Mouse (Mus musculus) spleen, adult 2 months (tissue): ENCODE measurements around the gene Kalrn. TPM values are rescaled to one million over a fixed set of nuclear protein-coding genes. Genes with fewer than 3 reads are reported as not detected.

Source experiments
- DNase-seq, 2 experiments: peaks; one replicate each; pipeline versions ENCODE4 v3.0.0 to v3.0.0-alpha.2; 2012 to 2021; ENCODE audit warnings: low spot score in 2 of 2, low read depth in 1 of 2
- H3K27ac ChIP-seq: fragments of 200-500 bp; 2 replicates; pipeline ENCODE4 v1.5.1; 2012; ENCODE audit warnings: low read length, inconsistent platforms; ENCODE audit not compliant: insufficient read depth
- H3K27me3 ChIP-seq: fragments of 200-500 bp; 2 replicates; pipeline ENCODE4 v1.6.1; 2012; ENCODE audit warnings: mild to moderate bottlenecking, moderate library complexity, low read length, inconsistent platforms; ENCODE audit not compliant: control insufficient read depth, insufficient read depth
- H3K36me3 ChIP-seq: fragments of 200-500 bp; 2 replicates; pipeline ENCODE4 v1.6.1; 2012; ENCODE audit warnings: mild to moderate bottlenecking, low read length, inconsistent platforms; ENCODE audit not compliant: control insufficient read depth, insufficient read depth
- H3K4me1 ChIP-seq: fragments of 200-500 bp; 2 replicates; pipeline ENCODE4 v1.6.1; 2011; ENCODE audit warnings: inconsistent platforms; ENCODE audit not compliant: control insufficient read depth, insufficient read depth, insufficient read length
- H3K4me3 ChIP-seq: fragments of 200-500 bp; 2 replicates; pipeline ENCODE4 v1.5.1; 2011; ENCODE audit warnings: mild to moderate bottlenecking, inconsistent platforms; ENCODE audit not compliant: insufficient read depth, insufficient read length; ENCODE audit errors: extremely low read depth
- CTCF ChIP-seq: fragments of 200-500 bp; IDR thresholded peaks from 2 replicates; pipeline ENCODE4 v1.5.1; 2011; ENCODE audit warnings: mild to moderate bottlenecking, inconsistent platforms; ENCODE audit not compliant: insufficient read depth, insufficient read length, insufficient replicate concordance; ENCODE audit errors: extremely low read depth
- POLR2A ChIP-seq: fragments of 200-500 bp; IDR thresholded peaks from 2 replicates; pipeline ENCODE4 v1.6.1; 2011; ENCODE audit warnings: low read depth, low read length, inconsistent platforms
- WGBS: fragments of 180-500 bp; shearing (Covaris S2); methylation state at CpG from one replicate; pipeline ENCODE4 v1.1.7; 2018; 5-methylcytosine and 5-hydroxymethylcytosine counted together
- polyA plus RNA-seq: library from polyadenylated mRNA; depleted of rRNA; stranded (reverse); fragments of >200 nt; gene quantifications from 2 replicates; pipeline ENCODE4 v1.2.3, GENCODE M21; 2012

The Kalrn gene
- polyA plus RNA-seq, 1 experiment: 7.6 TPM

- no peak for DNase-seq
- no peaks in the 10 kb centered on the region for H3K27me3 ChIP-seq
- H3K4me3 ChIP-seq: no peak overlapping the region
- H3K27ac ChIP-seq: no peak overlapping the region
- 74% methylated on average over 3 of the region's 3 CpGs for WGBS
- TF ChIP-seq CTCF: no peak
- no peak for TF ChIP-seq POLR2A
- H3K4me1 ChIP-seq: no peaks in the 10 kb centered on the region
- H3K36me3 ChIP-seq: no peaks in the 10 kb centered on the region
Observed at GRCm38 (mm10) chr16:34489805-34490325, 83.5 kb downstream of the Kalrn start.

DNA sequence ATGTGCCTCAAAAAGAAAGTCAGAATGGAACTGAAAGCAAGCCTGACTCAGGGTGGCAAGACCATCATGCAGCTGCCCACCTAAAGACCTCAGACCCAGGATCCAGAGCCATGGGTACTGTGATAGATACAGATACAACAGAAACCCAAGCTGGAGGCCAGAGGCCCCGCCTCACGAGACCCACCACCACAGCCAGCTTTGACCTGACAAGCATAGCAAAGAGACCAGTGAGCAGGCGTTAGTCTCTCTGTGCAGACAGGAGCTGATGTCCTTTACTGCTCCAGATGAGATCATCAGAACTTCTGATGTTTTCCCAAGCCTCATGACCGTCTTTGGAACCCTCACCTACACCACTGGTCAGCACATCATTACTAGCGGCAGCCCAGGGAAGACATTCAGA is 85.5 kb downstream of the Kalrn start:
- Histone ChIP-seq H3K4me1 (no peaks in the 10 kb centered on the region; the same call in 1 of the 2 replicates), H3K27me3 (no peaks in the 10 kb centered on the region), H3K4me3 (no peak overlapping the region), H3K27ac (no peak overlapping the region), H3K36me3 (no peaks in the 10 kb centered on the region)
- TF ChIP-seq CTCF (no peak), POLR2A (no peak)
- no peak for DNase-seq
- 91% methylated on average over 5 of the region's 5 CpGs for WGBS

- no peak overlapping the region for H3K27ac ChIP-seq
- no peaks in the 10 kb centered on the region; the same call in 1 of the 2 replicates for H3K4me1 ChIP-seq
- H3K36me3 ChIP-seq: no peaks in the 10 kb centered on the region
- DNase-seq: no peak
- no peak overlapping the region for H3K4me3 ChIP-seq
- 88% methylated on average over 7 of the region's 7 CpGs for WGBS
- H3K27me3 ChIP-seq: no peaks in the 10 kb centered on the region
- TF ChIP-seq POLR2A (no peak), CTCF (no peak)
Observed at GRCm38 (mm10) chr16:34487268-34487667, 86.1 kb downstream of the Kalrn start.

DNA sequence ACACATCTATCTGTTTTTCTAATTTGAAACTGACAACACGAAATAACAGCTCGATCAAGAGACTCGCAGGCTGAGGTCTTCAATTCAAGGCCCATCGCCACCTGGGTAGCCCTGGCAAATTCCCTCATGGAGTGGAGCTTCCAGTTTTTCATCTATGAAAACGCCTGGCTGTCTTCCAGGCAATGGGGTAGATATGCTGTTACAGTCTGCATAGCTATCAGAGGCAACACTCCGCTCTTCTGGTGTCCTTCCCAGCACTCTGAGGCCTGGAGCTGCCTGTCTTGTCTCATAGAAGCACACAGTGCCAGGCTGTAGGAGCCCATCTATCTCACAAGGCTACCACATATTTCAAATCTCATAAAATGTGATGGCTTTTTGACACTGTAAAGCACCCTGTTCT is 87.8 kb downstream of the Kalrn start:
- H3K27me3 ChIP-seq: no peaks in the 10 kb centered on the region
- DNase-seq: no peak
- H3K4me3 ChIP-seq: no peak overlapping the region
- H3K36me3 ChIP-seq: no peaks in the 10 kb centered on the region
- H3K27ac ChIP-seq: no peak overlapping the region
- 84% methylated on average over 6 of the region's 6 CpGs for WGBS
- H3K4me1 ChIP-seq: no peaks in the 10 kb centered on the region; the same call in 1 of the 2 replicates
- TF ChIP-seq POLR2A (no peak), CTCF (no peak)

GRCm38 (mm10) chr16:34484921-34485320 is 88.4 kb downstream of the Kalrn start:
- no peak for DNase-seq
- Histone ChIP-seq H3K4me3 (no peak overlapping the region), H3K36me3 (no peaks in the 10 kb centered on the region), H3K27me3 (no peaks in the 10 kb centered on the region), H3K4me1 (no peaks in the 10 kb centered on the region; the same call in 1 of the 2 replicates), H3K27ac (no peak overlapping the region)
- 79% methylated on average over 3 of the region's 3 CpGs for WGBS
- TF ChIP-seq POLR2A (no peak), CTCF (no peak)

DNA sequence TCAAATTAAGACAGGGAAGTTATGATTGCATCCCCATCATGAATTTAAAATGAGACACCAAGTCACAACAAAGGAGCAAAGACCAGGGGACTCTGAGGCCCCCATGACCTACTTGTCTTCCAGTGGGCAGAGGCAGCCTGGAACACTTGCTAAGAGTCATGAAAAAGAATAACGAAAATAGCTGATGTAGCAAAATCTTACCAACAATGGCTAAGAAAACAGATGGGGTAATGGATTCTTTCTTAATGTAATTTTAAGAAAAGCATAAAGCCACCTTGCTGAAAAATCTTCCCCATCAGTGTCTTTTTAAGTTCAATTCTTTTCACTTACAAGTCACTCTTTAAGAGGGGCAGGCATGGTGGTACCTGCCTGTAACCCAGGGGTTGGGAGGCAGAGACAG is 89.1 kb downstream of the Kalrn start:
- DNase-seq: no peak
- 91% methylated on average over 1 of the region's 1 CpGs for WGBS
- Histone ChIP-seq H3K4me3 (no peak overlapping the region), H3K36me3 (no peaks in the 10 kb centered on the region), H3K27ac (no peak overlapping the region), H3K27me3 (no peaks in the 10 kb centered on the region), H3K4me1 (no peaks in the 10 kb centered on the region; the same call in 1 of the 2 replicates)
- no peak for TF ChIP-seq POLR2A
- TF ChIP-seq CTCF: no peak

- no peak for DNase-seq
- H3K27me3 ChIP-seq: no peaks in the 10 kb centered on the region
- H3K36me3 ChIP-seq: no peaks in the 10 kb centered on the region
- WGBS: 95% methylated on average over 6 of the region's 6 CpGs
- no peak for TF ChIP-seq CTCF
- no peak for TF ChIP-seq POLR2A
- H3K4me1 ChIP-seq: no peaks in the 10 kb centered on the region; the same call in 1 of the 2 replicates
- no peak overlapping the region for H3K27ac ChIP-seq
- no peak overlapping the region for H3K4me3 ChIP-seq
Observed at GRCm38 (mm10) chr16:34483716-34484115, 89.6 kb downstream of the Kalrn start.
